Mouse (Mus musculus) heart, postnatal 25 days (tissue): ENCODE data around the gene Zbed3. TPM values are rescaled to one million over a fixed set of nuclear protein-coding genes. Genes with fewer than 3 reads are reported as not detected.
"Not testable (repeated sequence)": the region's sequence is repeated elsewhere in the genome, so short reads cannot be mapped to it uniquely, and the experiment has no call there.

Source experiments
- DNase-seq: peaks from one replicate; pipeline ENCODE4 v3.0.0; 2022; ENCODE audit warnings: low spot score
- intact Hi-C: fragments of 180-260 bp; cut with DNase I; formaldehyde crosslinking; loops from one replicate; pipeline ENCODE4 v1.15.1; 2025
- total RNA-seq, 2 experiments: library from RNA; stranded (reverse); gene quantifications; 2 replicates each; pipeline ENCODE4 v1.2.3; 2021

Gene Zbed3
- total RNA-seq, 2 experiments from 2014 or later: 15.1 to 16.2 TPM

- no peak for DNase-seq
- intact Hi-C loops: no loop called here
Observed at GRCm38 (mm10) chr13:95328767-95329166, 5.4 kb downstream of the Zbed3 start.

- intact Hi-C loops: no loop called here
- no peak for DNase-seq
Observed at GRCm38 (mm10) chr13:95330507-95330906, 7.1 kb downstream of the Zbed3 start.

GRCm38 (mm10) chr13:95332086-95332899 is 8.9 kb downstream of the Zbed3 start:
- intact Hi-C loops: no loop called here
- DNase-seq: no peak

- intact Hi-C loops: no loop called here
- no peak for DNase-seq
Observed at GRCm38 (mm10) chr13:95336122-95336677, 12.8 kb downstream of the Zbed3 start.

GRCm38 (mm10) chr13:95343470-95343869 is 20.1 kb downstream of the Zbed3 start:
- DNase-seq: no peak
- intact Hi-C loops: no loop called here

GRCm38 (mm10) chr13:95345869-95346268 is 22.5 kb downstream of the Zbed3 start:
- DNase-seq: no peak
- intact Hi-C loops: loop anchor here (1.0 to 5.0 kb wide), 2 partner anchors 59 to 328 kb away; no protein-coding TSS in a partner anchor

- intact Hi-C loops: loop anchor here (5.0 kb wide), 1 partner anchor 60 kb away; no protein-coding TSS in a partner anchor
- no peak for DNase-seq
Observed at GRCm38 (mm10) chr13:95347018-95347696, 23.7 kb downstream of the Zbed3 start.

GRCm38 (mm10) chr13:95348476-95348875 is 25.1 kb downstream of the Zbed3 start:
- no peak for DNase-seq
- intact Hi-C loops: loop anchor here (5.0 kb wide), 1 partner anchor 61 kb away; no protein-coding TSS in a partner anchor

GRCm38 (mm10) chr13:95358223-95358622 is 34.8 kb downstream of the Zbed3 start:
- intact Hi-C loops: no loop called here
- DNase-seq: no peak

- DNase-seq: no peak
- intact Hi-C loops: no loop called here
Observed at GRCm38 (mm10) chr13:95363440-95363839, 40.0 kb downstream of the Zbed3 start.

GRCm38 (mm10) chr13:95366356-95366755 is 42.9 kb downstream of the Zbed3 start:
- intact Hi-C loops: no loop called here
- DNase-seq: no peak

GRCm38 (mm10) chr13:95374701-95375553 is 51.5 kb downstream of the Zbed3 start, which contains the start of gene Aggf1:
Gene Aggf1 (minus strand): TSS chr13:95375352.
- peak; percentile 82 for DNase-seq
- intact Hi-C loops: loop anchor here (2.0 kb wide), 1 partner anchor 50 kb away; no protein-coding TSS in a partner anchor

- intact Hi-C loops: loop anchor here (2.0 kb wide), 1 partner anchor 51 kb away; no protein-coding TSS in a partner anchor
Observed at GRCm38 (mm10) chr13:95375554-95375914, 52.1 kb downstream of the Zbed3 start.

GRCm38 (mm10) chr13:95376689-95377289 is 53.4 kb downstream of the Zbed3 start:
- DNase-seq, intact Hi-C loops: not testable (repeated sequence)

More at GRCm38 (mm10) chr13:95375554-95375914, 52.1 kb downstream of the Zbed3 start:
- DNase-seq: no peak

GRCm38 (mm10) chr13:95378696-95379095 is 55.3 kb downstream of the Zbed3 start:
- DNase-seq: peak; percentile 51
- intact Hi-C loops: no loop called here

- DNase-seq: no peak
- intact Hi-C loops: loop anchor here (10.0 kb wide), 1 partner anchor 282 kb away; no protein-coding TSS in a partner anchor
Observed at GRCm38 (mm10) chr13:95382418-95382817, 59.0 kb downstream of the Zbed3 start.
